Mouse (Mus musculus) kidney, adult 11 months (tissue): ENCODE results near the gene Dcun1d3.

Experiments
- DNase-seq: peaks from one replicate; pipeline ENCODE4 v3.0.0; 2022

Dcun1d3 gene

DNA sequence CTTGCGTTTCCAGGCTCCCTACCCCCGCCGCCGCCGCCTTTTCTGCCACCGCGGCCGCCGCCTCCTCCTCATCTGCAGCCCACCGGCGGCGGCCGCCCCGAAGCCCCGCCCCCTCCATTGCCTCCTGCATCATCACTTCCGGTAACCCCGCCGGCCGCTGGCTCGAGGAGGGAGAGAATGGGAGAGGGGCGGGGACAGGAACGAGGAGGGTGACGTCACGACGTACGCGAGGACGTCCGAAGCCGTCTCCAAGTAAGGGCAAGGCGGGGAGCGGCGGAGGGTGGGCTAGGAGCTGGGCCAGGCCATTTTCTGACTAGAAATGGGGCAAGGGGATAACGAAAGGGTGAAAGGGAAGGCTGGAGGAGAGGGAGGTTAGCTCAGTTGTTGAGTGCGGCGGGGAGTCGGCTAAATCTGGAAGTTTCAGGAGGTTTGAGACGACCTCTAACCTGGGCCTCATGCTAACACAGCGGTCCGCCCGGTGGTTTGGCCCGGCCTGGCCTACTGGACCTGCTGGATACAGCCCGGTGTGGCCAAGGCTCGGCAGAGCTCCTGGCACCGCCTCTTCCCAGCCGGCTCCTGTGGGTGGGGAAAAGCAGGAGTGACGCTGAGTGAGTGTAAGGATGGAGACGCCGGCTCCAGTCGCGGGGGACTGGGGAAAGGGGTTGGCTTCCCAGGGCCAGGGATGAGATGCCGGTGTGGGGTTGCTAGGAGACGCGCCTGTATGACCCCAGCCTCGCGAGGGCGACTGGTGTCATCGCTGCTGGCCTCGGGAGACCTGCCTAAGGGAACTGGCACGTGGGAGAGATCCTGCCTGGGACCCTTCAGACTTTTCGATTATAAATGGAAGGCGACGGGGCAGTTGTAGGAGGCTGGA lies at the start of gene Dcun1d3, which contains the start of gene Lyrm1:
Gene Dcun1d3 (minus strand): TSS at position 660 of the 874 bp plus-strand sequence.
Gene Lyrm1 (plus strand): TSS at position 223 of the 874 bp plus-strand sequence.
- peak; percentile 98 for DNase-seq

DNA sequence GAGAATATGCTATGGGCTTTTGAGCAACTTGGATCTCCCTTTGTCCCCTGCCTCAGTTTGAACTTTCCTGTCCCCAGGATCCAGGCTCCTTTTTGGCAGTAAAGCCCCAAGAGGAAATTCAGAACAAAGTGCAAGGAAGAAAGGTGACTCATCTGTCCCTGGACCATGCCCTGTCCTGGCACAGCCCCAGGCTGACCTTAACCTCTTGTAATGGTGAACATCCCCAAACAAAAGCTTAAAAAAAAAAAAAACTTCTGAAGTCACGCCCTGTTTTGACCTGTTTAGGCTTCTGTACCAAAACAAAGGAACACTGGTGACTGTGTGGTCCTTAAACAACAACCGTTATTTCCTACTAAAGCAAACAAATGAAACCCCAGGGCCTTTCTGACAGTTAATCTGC lies 45.5 kb upstream of the Dcun1d3 start:
- peak; percentile 78 for DNase-seq

DNA sequence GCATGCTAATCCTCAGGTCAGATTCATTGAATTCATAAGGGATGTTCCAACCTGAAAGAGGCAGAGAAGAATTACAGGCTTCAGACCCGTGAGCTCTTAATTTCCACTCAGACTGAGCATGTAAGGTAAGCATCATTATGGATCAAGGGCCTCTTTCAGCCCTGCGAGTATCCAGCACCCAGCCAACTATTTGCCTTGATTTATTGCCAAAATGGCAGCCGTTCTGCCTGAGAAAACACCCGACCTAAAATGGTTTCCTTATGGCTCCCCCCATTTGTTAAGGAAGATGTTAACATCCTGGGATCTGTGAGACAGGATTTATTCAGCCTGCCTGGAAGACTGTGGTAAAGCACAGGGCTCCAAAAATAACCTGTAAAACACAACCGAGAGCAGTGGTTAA lies 40.9 kb upstream of the Dcun1d3 start:
- no peak for DNase-seq

DNA sequence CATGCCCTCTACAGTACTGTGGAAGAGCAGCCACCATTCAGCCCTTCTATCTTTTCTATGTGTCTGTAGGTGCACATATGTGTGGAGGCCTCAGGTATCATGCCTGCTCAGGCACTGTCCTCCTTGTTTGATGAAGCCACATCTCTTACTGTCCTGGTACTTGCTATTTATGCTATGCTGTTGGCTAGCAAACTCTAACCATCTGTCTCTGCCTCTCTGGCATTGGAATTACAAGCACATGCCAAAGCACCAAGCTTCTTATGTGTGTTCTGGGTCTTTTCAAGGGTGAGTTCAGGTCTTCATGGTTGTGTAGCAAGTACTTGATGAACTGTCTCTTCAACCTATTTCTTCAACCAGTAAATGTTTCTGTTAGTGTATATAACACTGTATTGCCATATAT lies 40.2 kb upstream of the Dcun1d3 start:
- no peak for DNase-seq

DNA sequence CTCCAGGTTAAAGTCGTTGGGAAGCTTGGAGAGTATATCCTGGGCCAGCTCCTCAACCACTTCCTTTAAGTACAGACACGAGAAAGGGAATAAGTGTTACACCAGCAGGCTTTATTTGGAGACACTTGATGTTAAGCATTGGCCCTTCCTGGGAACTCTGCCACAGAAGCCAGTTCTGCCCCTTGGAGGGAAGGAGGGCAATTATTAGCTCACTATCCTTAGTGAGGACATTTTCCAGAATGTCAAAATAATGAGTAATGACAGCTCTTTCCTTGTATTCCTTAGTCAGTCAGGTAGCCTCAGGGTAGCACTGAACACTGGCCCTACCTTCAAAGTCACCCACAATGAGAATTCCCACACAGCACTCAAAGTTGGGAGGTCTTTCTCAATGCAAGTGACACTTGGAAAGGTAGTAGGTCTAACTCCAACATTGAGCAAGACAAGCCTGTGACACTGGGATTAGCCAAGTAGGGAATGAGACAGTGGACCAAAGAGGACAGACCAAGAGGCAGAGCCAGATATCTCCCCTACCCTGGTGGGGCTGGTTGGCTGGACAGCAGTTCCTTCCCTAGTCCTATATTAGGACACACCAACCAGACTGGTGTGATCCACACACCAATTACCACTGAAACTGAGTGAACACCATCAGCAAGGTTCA lies 32.8 kb upstream of the Dcun1d3 start:
- DNase-seq: no peak

DNA sequence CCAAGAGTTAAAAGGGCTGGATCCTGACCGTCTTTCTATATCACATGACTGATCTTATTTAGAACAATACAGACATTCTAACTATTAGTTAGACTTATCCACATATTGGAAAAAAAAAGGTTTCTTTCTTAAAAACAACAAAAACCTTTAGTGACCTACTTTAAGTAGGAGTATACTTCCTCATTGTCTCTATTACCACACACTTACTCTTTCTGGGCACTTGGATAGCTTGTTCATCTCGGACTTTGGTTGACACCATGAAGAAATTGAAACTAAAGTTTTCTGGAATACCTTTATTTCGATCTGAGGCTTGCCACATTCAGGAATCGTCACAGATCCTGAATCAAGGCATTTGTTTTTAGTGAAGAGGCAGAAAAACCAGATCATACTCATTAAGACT lies 25.0 kb upstream of the Dcun1d3 start:
- no peak for DNase-seq

DNA sequence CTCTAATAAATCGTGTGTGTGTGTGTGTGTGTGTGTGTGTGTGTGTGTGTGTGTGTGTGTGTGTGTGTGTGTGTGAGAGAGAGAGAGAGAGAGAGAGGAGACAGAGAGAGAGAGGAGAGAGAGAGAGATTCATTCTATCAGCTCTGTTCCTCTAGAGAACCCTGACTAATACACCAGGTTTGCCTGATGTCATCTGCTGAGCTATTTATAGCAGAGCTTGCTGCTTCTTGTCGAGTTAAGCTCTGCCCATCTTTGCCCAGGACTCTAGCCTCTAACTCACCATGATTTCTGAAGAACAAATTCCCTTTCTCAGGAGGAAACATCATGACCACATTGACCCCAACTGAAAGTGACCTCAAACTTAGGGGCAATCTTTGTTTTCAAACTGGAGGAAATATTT lies 24.4 kb upstream of the Dcun1d3 start:
- DNase-seq: no peak

DNA sequence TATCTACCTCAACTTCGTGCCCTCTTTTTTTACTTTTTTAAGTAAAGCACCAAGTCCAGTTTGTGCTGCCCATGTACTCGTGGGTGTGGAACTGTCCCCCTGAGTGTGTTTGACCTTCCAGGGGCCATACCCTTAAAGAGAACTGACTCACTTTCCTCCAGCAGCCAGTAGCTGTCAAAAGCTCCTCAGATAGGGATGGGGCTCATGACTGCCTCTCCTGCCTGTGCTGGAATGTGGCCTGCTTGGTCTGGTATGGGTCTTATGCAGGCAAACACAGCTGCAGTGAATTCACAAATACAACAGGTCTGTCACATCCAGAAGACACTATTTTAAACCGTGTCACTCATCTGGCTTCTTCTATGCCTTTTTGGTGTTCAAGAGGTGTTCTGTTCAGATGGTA lies 15.6 kb upstream of the Dcun1d3 start:
- no peak for DNase-seq

DNA sequence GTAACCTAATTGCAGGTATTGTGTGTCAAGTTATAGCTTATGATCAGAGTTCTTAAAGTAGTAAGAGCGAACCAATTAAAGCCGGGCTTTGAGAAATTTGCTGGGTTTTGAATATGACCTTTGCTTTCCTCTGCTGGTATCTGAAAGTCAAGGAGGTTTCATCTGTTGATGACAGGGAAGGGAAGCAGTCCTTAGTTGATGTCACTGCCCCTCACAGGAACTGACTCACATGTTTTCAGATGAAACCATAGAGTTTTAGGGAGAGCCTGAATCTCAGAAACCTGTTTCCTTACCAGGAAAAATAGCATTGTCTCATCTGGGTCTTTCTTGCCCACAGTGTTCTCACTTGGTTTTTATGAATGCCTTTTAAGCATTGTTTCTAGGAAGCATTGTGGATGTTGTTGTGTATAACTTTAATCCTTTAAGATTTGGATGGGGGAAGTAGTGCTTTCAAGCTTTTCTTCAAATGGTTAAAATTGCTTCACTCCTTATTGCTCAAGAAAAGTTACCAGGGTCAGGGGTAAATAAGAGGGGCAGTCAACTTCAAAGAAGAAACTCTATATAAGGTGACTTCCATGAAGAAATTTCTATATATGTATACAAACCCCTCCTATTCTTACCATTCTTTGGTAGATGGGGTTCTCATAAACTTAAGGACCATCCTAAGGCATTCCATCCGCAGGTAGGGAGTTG lies 10.6 kb upstream of the Dcun1d3 start:
- DNase-seq: no peak

DNA sequence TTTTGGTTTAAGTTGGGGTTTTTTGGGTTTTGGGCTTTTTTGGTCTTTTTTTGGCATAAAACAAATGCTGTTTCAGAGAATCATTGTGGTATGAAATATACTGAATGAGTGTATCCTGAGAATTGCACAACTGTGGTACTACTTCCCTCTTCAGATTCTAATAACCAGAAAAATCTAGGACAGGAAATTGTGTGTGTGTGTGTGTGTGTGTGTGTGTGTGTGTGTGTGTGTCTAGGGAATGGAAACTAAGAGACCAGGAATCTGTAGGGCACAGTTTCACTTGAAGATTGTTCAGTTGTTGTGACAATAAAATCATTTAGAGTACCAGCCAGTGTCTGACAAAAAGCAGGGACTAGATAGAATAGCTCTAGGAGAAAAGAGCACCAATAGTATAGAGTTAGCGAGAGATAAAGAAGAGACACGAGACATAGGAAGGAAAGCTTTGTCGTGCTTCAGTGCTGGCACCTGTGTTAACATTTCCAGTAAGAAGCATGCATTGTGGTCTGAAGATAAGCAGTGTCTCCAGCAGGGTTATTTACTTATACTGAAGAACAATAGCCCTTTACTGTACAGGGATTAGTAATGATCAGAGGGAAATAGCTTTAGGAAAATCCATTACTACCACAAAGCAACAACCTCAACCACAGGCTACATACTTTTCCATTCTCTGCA lies 3.4 kb upstream of the Dcun1d3 start:
- DNase-seq: no peak

DNA sequence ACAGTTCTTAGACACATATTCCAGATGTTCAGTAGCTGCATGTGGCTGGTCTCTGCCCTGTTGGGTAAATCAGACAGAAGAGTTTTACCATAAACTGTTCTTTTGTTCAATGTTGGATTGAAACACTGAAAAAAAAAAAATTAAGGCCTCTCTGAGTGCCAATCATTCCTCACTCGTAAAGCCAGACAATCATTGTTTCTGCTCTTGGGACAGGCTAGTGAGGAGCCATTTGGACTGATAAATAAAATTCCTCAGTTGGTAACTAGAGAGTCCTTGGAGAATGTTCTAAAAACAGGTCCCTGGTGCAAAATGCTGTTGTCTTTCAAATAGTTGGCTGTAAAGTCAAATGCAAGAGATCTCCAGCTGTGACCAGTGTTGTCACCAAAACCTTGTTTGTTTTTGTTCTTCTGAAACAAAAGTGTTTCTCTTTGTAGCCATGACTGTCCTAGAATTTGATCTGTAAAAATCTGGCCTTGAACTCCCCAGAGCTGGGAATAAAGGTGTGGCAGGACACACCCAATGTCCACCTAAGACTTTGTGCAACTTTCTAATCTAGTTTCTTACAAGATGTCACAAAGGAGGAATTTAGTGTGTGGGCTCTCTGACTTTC lies 2.3 kb upstream of the Dcun1d3 start:
- DNase-seq: no peak

DNA sequence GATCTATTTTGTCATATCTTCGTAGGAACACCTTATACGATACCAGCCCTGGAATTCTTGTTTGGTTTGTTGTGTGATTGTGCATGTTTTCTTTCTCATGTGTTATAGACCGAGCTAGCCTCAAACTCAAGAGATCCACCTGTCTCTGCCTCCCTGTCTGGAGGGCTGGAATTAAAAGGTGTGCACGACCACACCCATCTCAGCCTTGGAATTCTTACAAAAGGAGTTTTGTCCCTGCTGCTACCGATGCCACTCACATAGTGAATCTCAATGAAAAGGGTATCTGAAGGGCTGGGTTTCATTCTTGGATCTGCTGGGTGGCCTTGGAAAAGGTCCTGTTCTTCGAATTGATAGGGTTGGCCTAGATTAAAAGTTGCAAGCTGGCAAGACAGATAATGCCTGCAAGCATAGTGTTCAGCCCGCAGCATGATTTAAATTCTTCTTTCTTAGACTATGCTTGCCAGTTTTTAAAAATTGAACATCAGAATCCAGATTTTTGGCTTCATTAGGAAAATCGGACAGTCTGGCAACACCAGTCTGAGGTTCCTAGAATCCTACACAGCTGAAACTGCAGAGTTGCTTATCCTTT lies 1.5 kb upstream of the Dcun1d3 start:
- no peak for DNase-seq

DNA sequence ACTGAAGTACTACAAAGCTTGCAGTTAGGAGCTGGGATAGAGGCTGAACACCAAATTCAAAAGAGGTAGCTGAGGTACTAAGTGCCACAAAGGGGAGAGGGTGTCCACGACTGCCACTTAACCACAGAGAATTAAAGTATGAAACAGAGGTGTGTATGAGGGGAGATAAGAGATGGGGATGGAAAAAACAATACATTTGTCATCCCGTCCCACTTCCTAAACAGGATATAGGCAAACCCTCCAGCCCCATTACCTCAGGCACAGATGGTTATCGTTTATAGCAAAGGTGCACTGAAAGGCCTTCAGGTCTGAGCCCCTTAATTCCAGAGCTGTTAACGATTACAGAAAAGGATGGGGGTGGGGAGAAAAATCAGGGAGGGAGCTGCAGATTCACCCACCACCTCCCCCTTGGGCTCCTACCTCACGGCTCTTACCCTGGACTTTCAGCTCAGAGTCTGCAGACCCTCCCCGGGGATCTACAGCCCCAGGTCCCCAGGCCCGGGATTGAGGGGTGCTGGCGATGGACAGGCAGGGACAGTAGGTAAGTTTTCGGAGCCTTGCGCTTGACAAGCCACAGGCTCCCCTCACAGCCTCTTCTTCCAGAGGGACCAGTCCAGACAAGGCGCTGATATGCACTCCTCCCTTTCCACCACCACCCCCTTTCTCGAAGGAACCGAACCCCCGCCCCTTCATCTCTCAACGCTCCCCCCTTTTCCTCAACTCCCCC lies 1.1 kb downstream of the Dcun1d3 start:
- DNase-seq: peak; percentile 60

DNA sequence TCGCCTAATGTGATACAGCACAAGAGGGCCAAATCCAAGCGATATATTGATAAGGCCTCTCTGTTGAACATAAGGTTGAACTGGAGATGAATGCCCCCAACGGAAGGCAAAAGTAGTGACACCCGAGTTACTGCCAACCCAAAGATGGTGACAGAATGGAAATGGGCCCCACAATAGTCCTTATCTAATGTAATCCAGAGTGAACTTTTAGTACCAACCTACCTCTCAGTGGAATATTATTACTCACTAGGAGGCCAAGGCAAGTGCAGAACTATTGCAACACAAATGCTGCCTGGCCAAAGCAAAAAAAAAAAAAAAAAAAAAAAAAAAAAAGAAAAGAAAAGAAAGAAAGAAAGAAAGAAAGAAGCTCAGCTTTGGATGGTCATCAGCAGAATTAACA lies 3.4 kb downstream of the Dcun1d3 start:
- DNase-seq: no peak

DNA sequence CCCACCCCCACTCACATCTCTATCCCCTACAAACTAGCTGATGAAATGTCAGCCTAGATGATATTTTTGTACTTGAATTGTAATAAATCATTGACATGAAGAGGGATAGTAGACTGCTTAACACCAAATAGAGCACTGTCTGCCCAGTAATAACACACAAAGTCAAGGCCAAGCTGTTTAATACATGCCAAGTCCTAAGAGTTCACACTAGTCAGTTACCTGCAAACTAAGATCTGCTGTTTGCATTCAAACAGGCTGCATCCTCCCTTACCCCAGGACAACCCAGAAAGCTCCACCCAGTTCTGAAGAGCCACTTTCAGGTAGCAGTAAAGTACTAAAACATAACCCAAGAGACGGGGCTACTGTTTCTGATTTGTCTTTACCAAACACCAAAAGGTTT lies 3.9 kb downstream of the Dcun1d3 start:
- DNase-seq: no peak

DNA sequence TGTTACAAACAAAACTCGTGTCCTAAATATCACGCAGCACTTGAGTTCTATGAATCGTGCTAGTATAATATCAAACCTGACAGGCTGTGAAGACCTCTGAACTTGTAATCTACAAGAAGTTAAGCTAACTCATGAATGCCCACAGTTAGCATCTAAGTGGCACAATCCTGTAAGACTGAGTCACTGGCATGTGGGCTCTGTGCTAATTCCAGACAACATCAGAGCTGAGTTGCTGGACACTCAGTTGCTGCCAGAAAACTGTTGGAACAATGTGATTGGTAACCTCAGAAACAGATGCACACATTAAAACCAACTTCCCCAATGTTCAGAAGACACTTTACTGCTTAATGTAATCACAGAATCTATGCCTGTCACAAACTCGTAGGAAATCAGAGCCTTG lies 8.2 kb downstream of the Dcun1d3 start:
- DNase-seq: no peak

DNA sequence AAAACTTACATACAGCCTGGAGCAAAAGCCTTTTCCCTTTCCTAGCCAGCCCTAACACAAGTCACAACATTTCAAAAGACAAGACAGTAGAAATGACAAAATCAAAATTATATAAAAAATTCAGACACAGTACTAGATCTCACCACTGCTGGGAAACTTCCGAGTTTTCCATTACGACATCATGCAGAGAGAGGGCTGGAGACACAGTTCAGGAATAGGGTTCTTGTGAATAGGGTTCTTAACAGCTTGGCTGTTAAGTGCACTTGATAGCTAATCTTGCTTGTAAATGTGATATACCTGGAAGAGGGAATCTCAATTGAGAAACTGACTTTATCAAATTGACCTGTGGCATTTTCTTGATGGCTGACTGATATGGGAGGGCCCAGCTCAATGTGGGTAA lies 14.9 kb downstream of the Dcun1d3 start:
- no peak for DNase-seq

DNA sequence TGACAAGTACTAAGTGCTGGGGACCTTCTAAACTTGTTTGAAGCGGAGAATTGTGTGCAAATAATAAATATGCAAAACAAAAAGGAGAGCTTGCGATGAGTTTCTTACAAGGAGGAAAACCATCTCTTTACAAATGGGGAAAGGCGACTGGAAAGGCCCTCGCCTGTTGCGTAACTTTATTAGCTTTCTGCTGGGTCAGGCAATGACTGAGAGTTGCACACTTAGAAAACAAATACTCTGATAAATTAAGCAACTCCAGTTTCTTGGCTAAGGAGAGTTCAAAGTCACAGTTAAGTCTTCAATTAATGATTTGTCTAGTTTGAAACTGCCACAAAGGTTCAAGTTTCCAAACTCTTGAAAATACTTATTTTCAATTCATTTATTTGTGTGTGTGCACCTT lies 15.8 kb downstream of the Dcun1d3 start:
- DNase-seq: peak; percentile 59

DNA sequence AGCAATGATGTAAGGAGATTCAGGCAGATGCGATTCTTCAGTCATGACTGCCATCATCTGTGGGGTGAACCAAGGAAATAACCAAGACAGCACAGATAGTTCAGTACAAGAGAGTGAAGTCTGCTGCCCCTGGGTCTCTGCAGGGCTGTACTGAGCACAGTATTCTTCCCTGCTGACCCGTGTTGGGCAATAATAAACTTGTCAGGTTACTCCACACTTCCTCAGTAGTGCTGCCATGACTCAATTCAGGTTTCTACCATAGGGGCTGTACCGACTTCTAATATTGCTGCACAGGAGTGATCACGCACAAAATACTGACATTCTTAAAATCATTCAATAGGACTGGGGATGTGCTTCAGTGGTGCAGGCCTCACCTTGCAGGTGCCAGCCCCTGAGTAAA lies 16.9 kb downstream of the Dcun1d3 start:
- DNase-seq: no peak

DNA sequence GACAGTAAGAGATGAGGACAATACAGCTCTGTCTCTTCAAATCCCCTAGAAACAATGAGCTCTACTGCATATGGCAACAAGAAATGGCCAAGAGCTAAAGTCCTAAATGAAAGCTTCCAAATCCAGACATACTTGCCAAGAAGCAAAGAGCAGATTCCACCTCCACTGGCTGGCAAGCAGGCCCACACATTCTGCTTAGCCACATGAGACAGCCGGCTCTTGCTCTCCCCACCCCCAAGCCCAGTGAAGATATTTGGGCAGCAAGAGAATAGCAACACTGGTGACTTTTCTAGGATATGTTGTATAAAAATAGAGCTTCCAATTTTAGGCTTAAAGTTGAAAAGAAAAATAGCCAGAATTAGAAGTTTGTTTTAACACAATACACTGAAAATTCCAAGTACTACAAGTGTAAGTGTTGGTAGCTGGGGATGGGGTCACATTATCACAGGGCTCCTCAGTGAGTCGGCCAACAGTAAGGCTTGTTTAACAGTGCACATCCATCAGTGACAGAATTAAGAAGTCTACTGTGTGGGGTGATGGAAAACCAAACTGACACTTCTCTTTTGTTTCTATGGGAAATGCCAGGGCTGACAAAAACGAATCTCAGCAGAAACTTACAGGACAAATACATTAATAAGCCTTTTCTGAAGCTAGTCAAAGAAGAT lies 20.2 kb downstream of the Dcun1d3 start:
- DNase-seq: peak; percentile 81

DNA sequence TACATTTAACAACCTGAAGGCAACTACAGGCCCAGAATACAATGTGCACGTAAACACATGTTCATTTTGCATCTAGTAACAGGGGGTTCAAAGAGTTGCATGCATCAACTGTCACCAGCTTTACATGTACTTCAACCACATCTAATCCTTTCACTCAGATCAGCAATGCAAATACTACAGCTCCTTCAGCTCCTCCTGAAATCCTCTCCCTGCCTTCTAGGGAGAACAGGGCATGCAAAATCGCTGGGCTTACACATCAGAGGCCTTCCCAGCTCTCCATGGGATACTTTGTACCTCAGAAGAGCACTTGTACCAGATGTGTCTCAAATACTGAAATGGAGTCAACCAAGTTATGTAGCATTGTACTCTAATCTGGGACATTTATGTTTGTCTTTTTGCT lies 23.0 kb downstream of the Dcun1d3 start:
- DNase-seq: no peak
